Mouse (Mus musculus) hindbrain, embryonic 14.5 days (tissue): ENCODE data around the gene Psmd13. TPM values are rescaled to one million over a fixed set of nuclear protein-coding genes. Genes with fewer than 3 reads are reported as not detected.
"Not testable (repeated sequence)": the region's sequence is repeated elsewhere in the genome, so short reads cannot be mapped to it uniquely, and the experiment has no call there.

Experiments used
- ATAC-seq: fragments of 200-750 bp; cut with Nextera tagmentation; 2 replicates; pipeline ENCODE4 v1.8.0; 2017; ENCODE audit warnings: moderate number of reproducible peaks, mild to moderate bottlenecking, moderate TSS enrichment, moderate library complexity; ENCODE audit not compliant: low FRiP score
- DNase-seq: peaks from one replicate; pipeline ENCODE4 v3.0.0-alpha.2; 2015; ENCODE audit warnings: low spot score
- H3K27ac ChIP-seq: fragments of 300-500 bp; sonication (generic); 2 replicates; pipeline ENCODE4 v1.5.1; 2014; ENCODE audit warnings: mild to moderate bottlenecking, moderate library complexity
- H3K27me3 ChIP-seq: fragments of 300-500 bp; sonication (generic); 2 replicates; pipeline ENCODE4 v1.6.1; 2014; ENCODE audit warnings: mild to moderate bottlenecking, low read length, mixed read lengths; ENCODE audit not compliant: control insufficient read depth, insufficient read depth
- H3K36me3 ChIP-seq: fragments of 300-500 bp; sonication (generic); replicated peaks from 2 replicates; pipeline ENCODE4 v1.6.1; 2014; ENCODE audit not compliant: control insufficient read depth, insufficient read depth
- H3K4me1 ChIP-seq: fragments of 300-500 bp; sonication (generic); replicated peaks from 2 replicates; pipeline ENCODE4 v1.6.1; 2014; ENCODE audit warnings: antibody characterized with exemption, low read length, mixed read lengths; ENCODE audit not compliant: control insufficient read depth, insufficient read depth
- H3K4me2 ChIP-seq: fragments of 300-500 bp; sonication (generic); replicated peaks from 2 replicates; pipeline ENCODE4 v1.6.1; 2014; ENCODE audit warnings: mild to moderate bottlenecking, moderate library complexity
- H3K4me3 ChIP-seq: fragments of 300-500 bp; sonication (generic); replicated peaks from 2 replicates; pipeline ENCODE4 v1.5.1; 2014; ENCODE audit warnings: mild to moderate bottlenecking, low read length
- H3K9ac ChIP-seq: fragments of 300-500 bp; sonication (generic); 2 replicates; pipeline ENCODE4 v1.6.1; 2014
- H3K9me3 ChIP-seq: fragments of 300-500 bp; sonication (generic); 2 replicates; pipeline ENCODE4 v1.6.1; 2016; ENCODE audit warnings: low read length; ENCODE audit not compliant: control insufficient read depth
- whole genome bisulfite sequencing: fragments of 180-500 bp; shearing (Covaris S2); extraction: QIAGEN DNeasy Blood & Tissue Kit; methylation state at CpG from one replicate; pipeline ENCODE4 v1.1.7; 2014; 5-methylcytosine and 5-hydroxymethylcytosine counted together
- polyA plus RNA-seq: library from polyadenylated mRNA; unstranded; fragments of >200 nt; fragmentation: Nextera tagmentation; extraction: Ambion mirVana; gene quantifications from 2 replicates; pipeline ENCODE4 v1.2.1, GENCODE M21; 2014

Psmd13 gene
- polyA plus RNA-seq, 1 experiment from 2014 or later, result 177 TPM

- no peaks in the 10 kb centered on the region for H3K27me3 ChIP-seq
- ATAC-seq, result no peak
- peaks cover 30% of the 10 kb centered on the region for H3K36me3 ChIP-seq
- 84% methylated on average over 6 of the region's 6 CpGs for WGBS
- no peak for DNase-seq
- H3K4me2 ChIP-seq, result no peak overlapping the region
- H3K27ac ChIP-seq, result no peak overlapping the region
- no peak overlapping the region for H3K9ac ChIP-seq
- no peak overlapping the region for H3K4me3 ChIP-seq
- peaks cover 8% of the 10 kb centered on the region for H3K4me1 ChIP-seq
- H3K9me3 ChIP-seq, result no peaks in the 10 kb centered on the region
Observed at GRCm38 (mm10) chr7:140877364-140877763, 4.4 kb upstream of the Psmd13 start.

- H3K4me2 ChIP-seq, result no peak overlapping the region
- DNase-seq (no peak), ATAC-seq (no peak)
- no peaks in the 10 kb centered on the region for H3K9me3 ChIP-seq
- H3K36me3 ChIP-seq, result peaks cover 21% of the 10 kb centered on the region
- H3K27me3 ChIP-seq, result no peaks in the 10 kb centered on the region
- no peak overlapping the region for H3K27ac ChIP-seq
- H3K4me1 ChIP-seq, result peaks cover 12% of the 10 kb centered on the region
- WGBS, result 96% methylated on average over 7 of the region's 7 CpGs
- H3K4me3 ChIP-seq, result no peak overlapping the region
- no peak overlapping the region for H3K9ac ChIP-seq
Observed at GRCm38 (mm10) chr7:140879355-140879754, 2.4 kb upstream of the Psmd13 start.

GRCm38 (mm10) chr7:140880419-140880818 is 1.3 kb upstream of the Psmd13 start:
- Histone ChIP-seq H3K27me3 (no peaks in the 10 kb centered on the region), H3K4me3 (peak overlapping the region; percentile 91; the same call in 1 of the 2 replicates), H3K9me3 (no peaks in the 10 kb centered on the region), H3K9ac (peak overlapping the region; percentile 20; the same call in 1 of the 2 replicates), H3K27ac (no peak overlapping the region), H3K36me3 (peaks cover 20% of the 10 kb centered on the region), H3K4me1 (peaks cover 12% of the 10 kb centered on the region), H3K4me2 (peak overlapping the region; percentile 76; the same call in 1 of the 2 replicates)
- DNase-seq (no peak), ATAC-seq (no peak)
- 88% methylated on average over 3 of the region's 3 CpGs for WGBS

GRCm38 (mm10) chr7:140880865-140881515 is 778 bp upstream of the Psmd13 start:
- no peak for ATAC-seq
- no peak for DNase-seq
- H3K4me2 ChIP-seq, result peak overlapping the region; percentile 76
- no peaks in the 10 kb centered on the region for H3K9me3 ChIP-seq
- H3K4me3 ChIP-seq, result peak overlapping the region; percentile 91
- H3K27me3 ChIP-seq, result no peaks in the 10 kb centered on the region
- H3K27ac ChIP-seq, result peak overlapping the region; percentile 90
- 27% methylated on average over 8 of the region's 8 CpGs for WGBS
- H3K4me1 ChIP-seq, result peaks cover 12% of the 10 kb centered on the region
- H3K36me3 ChIP-seq, result peaks cover 20% of the 10 kb centered on the region
- peak overlapping the region; percentile 95 for H3K9ac ChIP-seq

- WGBS, result under 1% methylated on average over 12 of the region's 12 CpGs
- Histone ChIP-seq H3K9ac (peak overlapping the region; percentile 95), H3K9me3 (no peaks in the 10 kb centered on the region), H3K4me1 (peaks cover 12% of the 10 kb centered on the region), H3K36me3 (peaks cover 25% of the 10 kb centered on the region), H3K27ac (peak overlapping the region; percentile 90), H3K4me2 (peak overlapping the region; percentile 76), H3K27me3 (no peaks in the 10 kb centered on the region), H3K4me3 (peak overlapping the region; percentile 91)
- DNase-seq, result no peak
- peak; percentile 61; the same call in 1 of the 2 replicates for ATAC-seq
Observed at GRCm38 (mm10) chr7:140882469-140882803, 668 bp downstream of the Psmd13 start.

- not testable (repeated sequence) for H3K4me1 ChIP-seq, H3K9ac ChIP-seq, H3K4me3 ChIP-seq, H3K27ac ChIP-seq, DNase-seq, H3K9me3 ChIP-seq, ATAC-seq, H3K4me2 ChIP-seq, H3K27me3 ChIP-seq
- WGBS, result 97% methylated on average over 16 of the region's 16 CpGs
- peaks cover 86% of the 10 kb centered on the region for H3K36me3 ChIP-seq
Observed at GRCm38 (mm10) chr7:140890636-140891035, 8.9 kb downstream of the Psmd13 start.

GRCm38 (mm10) chr7:140894031-140894430 is 12.3 kb downstream of the Psmd13 start:
- peaks cover 87% of the 10 kb centered on the region for H3K36me3 ChIP-seq
- H3K4me2 ChIP-seq, result no peak overlapping the region
- no peaks in the 10 kb centered on the region for H3K27me3 ChIP-seq
- DNase-seq, result no peak
- no peak for ATAC-seq
- no peak overlapping the region for H3K9ac ChIP-seq
- no peak overlapping the region for H3K27ac ChIP-seq
- H3K4me3 ChIP-seq, result no peak overlapping the region
- H3K4me1 ChIP-seq, result no peaks in the 10 kb centered on the region
- H3K9me3 ChIP-seq, result no peaks in the 10 kb centered on the region
- WGBS, result 92% methylated on average over 7 of the region's 7 CpGs

- H3K9me3 ChIP-seq, result no peaks in the 10 kb centered on the region
- WGBS, result 95% methylated on average over 3 of the region's 3 CpGs
- H3K9ac ChIP-seq, result no peak overlapping the region
- H3K27me3 ChIP-seq, result no peaks in the 10 kb centered on the region
- no peak overlapping the region for H3K27ac ChIP-seq
- H3K4me3 ChIP-seq, result no peak overlapping the region
- no peak for ATAC-seq
- no peak overlapping the region for H3K4me2 ChIP-seq
- no peak for DNase-seq
- peaks cover 87% of the 10 kb centered on the region for H3K36me3 ChIP-seq
- H3K4me1 ChIP-seq, result no peaks in the 10 kb centered on the region
Observed at GRCm38 (mm10) chr7:140894611-140895010, 12.8 kb downstream of the Psmd13 start.

- H3K4me3 ChIP-seq, result no peak overlapping the region
- H3K27me3 ChIP-seq, result no peaks in the 10 kb centered on the region
- no peak for ATAC-seq
- H3K4me1 ChIP-seq, result no peaks in the 10 kb centered on the region
- no peak overlapping the region for H3K27ac ChIP-seq
- peaks cover 66% of the 10 kb centered on the region for H3K36me3 ChIP-seq
- no peak overlapping the region for H3K9ac ChIP-seq
- H3K9me3 ChIP-seq, result no peaks in the 10 kb centered on the region
- DNase-seq, result no peak
- 93% methylated on average over 7 of the region's 7 CpGs for WGBS
- no peak overlapping the region for H3K4me2 ChIP-seq
Observed at GRCm38 (mm10) chr7:140897863-140898262, 16.1 kb downstream of the Psmd13 start.

GRCm38 (mm10) chr7:140899121-140899520 is 17.4 kb downstream of the Psmd13 start:
- Histone ChIP-seq H3K4me2 (no peak overlapping the region), H3K27ac (no peak overlapping the region), H3K9ac (no peak overlapping the region), H3K36me3 (peaks cover 54% of the 10 kb centered on the region), H3K27me3 (no peaks in the 10 kb centered on the region), H3K4me3 (no peak overlapping the region), H3K4me1 (no peaks in the 10 kb centered on the region), H3K9me3 (no peaks in the 10 kb centered on the region)
- no peak for DNase-seq
- WGBS, result 74% methylated on average over 3 of the region's 3 CpGs
- ATAC-seq, result no peak
